Mouse (Mus musculus): ENCODE measurements around the gene St3gal3.

GRCm38 (mm10) chr4:117947493-117947892 is 187.2 kb downstream of the St3gal3 start:
- no peak for TF ChIP-seq POLR2A (IDR thresholded peaks at IDR 0.05; ENCODE audit: borderline replicate concordance, insufficient read depth, low read length)
- TF ChIP-seq CTCF (IDR thresholded peaks at IDR 0.05; ENCODE audit: borderline replicate concordance, insufficient read depth, low read depth, low read length) = no peak

All from cerebellum, adult 2 months (tissue).